Mouse (Mus musculus) hematopoietic stem cell, adult 5-6 weeks (primary cell): ENCODE data around the gene Gys1. TPM values are rescaled to one million over a fixed set of nuclear protein-coding genes. Genes with fewer than 3 reads are reported as not detected.
A peak's percentile ranks its signal among the peaks of the same experiment; 100 is the strongest.

Source experiments
- ATAC-seq, 2 experiments: fragments of 125-278 bp in 1 of 2; replicated peaks in 1 of 2; 2 replicates each; pipeline ENCODE4 v1.8.0; 2016 to 2017; ENCODE audit warnings: inconsistent platforms in 2 of 2, mild to moderate bottlenecking in 2 of 2, moderate number of reproducible peaks in 2 of 2, low read depth in 1 of 2, moderate TSS enrichment in 1 of 2; ENCODE audit not compliant: low FRiP score in 2 of 2, poor library complexity in 2 of 2, severe bottlenecking in 2 of 2, insufficient read depth in 1 of 2, low TSS enrichment in 1 of 2
- total RNA-seq: library from RNA; stranded (forward); fragments of 172-1452, 232-1000 nt; gene quantifications from 2 replicates; pipeline ENCODE4 v1.2.3, GENCODE M21; 2017

Gys1 gene
- total RNA-seq, 1 experiment from 2014 or later = 8.5 TPM

DNA sequence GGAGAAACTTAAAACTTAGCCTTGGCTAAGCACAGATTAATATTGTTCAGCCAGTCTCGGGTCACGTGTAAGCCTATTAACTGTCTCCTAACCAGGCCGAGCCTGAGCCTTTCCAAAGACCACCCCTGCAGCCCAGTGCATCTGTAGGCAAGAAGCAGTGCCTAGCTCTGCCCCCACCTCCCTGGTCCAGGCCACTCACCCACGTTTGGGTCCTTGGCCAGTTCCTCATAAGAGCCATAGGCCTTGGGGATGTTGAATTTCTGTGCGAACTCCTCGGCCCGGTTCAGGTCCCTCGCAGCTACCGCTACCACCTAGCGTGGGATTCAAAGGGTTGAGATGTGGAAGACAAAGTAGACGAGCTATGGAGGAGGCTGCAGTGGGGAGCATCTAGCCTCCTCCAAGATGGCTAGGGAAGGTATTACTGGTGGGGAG, 53.2 kb downstream of the Gys1 start:
- ATAC-seq = 0 out of 4 replicates have a peak, but pooled peaks of 1 of the 2 experiments have one; percentile 2

- ATAC-seq = peak; percentile 58 to 80
These were observed 53.9 kb downstream of the Gys1 start, which contains the start of gene Dhdh for GRCm38 (mm10) chr7:45488293-45489204. Gene Dhdh (minus strand): TSS chr7:45488805.

- no peak for ATAC-seq
These were observed 54.9 kb downstream of the Gys1 start for GRCm38 (mm10) chr7:45489578-45489977.

DNA sequence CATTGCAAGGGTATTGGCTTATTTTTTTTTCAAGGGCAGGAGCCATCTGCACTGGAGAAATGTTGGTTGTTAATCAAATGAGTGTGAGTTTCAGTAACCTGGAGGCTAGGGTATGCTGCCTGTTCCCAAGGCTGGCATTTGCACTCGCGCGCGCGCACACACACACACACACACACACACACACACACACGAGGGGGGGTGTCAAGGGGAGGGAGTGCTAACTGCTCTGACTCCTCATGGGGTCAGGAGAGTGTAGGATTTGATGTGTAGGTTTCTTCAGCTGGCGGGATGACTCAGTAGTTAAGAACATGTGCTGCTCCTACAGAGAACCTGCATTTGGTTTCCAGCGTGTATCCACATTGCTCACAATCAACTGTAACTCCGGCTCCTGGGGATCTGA, 56.2 kb downstream of the Gys1 start:
- ATAC-seq = no peak

- ATAC-seq = peak in 1 of 2 experiments; percentile 48; a peak in 1 of 4 replicates
These were observed 56.6 kb downstream of the Gys1 start for GRCm38 (mm10) chr7:45491264-45491663.

GRCm38 (mm10) chr7:45492225-45492844, 57.7 kb downstream of the Gys1 start:
- no peak for ATAC-seq

DNA sequence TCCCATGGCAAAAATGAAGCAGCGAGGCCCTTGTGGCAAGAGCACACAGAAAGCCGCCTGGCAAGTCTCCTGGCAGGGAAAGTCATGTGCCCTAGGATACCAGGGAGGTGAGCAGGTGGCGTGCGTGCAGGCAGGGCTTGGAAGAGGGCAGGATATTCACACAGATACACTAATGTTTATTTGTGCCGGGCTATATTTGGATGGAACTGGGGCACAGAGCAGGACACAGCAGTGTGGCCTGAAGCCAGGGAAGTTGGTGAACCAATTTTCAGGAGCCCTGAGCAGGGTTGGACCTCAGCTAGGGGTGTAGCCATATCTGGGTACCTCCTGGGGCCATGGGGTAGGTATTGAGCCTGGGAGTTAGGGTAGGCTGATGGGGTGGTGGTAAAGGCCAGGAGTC, 58.3 kb downstream of the Gys1 start:
- no peak for ATAC-seq

DNA sequence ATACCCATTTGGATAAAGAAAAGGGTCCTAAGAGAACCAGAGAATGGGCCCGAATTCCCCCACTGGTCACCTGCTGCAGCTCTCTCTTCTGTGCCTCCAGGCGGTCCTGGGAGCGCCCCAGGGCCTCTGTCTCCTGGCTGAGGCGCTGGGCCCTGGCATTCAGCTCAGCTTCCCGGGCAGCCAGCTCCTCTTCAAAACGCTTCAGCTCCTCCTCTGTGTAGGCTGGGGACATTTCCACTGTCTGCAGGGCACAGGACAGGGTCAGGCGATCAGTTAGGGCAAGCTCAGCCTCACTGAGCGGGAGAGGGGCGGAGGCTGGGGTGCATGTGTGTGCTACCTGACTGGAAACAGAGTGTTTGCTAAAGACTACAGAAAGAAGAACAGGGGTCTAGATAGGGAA, 59.9 kb downstream of the Gys1 start:
- ATAC-seq = no peak

DNA sequence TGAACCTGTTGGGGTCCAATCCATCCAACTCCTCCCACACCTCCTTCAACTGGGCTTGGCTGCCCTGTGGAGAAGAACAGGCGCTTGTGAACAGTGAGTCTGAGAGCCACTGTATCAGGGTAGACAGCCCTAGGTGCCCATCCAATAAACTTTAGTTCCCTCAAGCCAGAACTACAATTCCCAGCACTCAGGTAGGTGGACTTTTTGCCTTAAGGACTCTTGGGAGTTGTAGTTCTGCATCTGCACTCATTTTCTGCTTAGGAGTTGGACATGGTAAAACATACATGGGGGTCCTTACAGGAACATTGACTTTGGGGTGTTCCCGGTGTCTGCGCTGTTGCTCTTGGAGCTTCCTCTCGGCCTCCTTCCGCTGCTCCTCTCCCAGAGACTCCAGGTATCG, 63.8 kb downstream of the Gys1 start:
- ATAC-seq = no peak

Other genes starting within 250 kb of the Gys1 start
- gene Ccdc155, start 230.0 kb upstream of the Gys1 start, total RNA-seq = 0.60 and 0.75 TPM in 2 replicates
- 37.0 TPM in 2 replicates for gene Dkkl1, start 222.7 kb upstream of the Gys1 start, total RNA-seq
- 5.1 and 9.9 TPM in 2 replicates for gene Tead2, start 219.1 kb upstream of the Gys1 start, total RNA-seq
- 76.4 and 103 TPM in 2 replicates for gene Cd37, start 195.7 kb upstream of the Gys1 start, total RNA-seq
- gene Slc6a16, start 193.8 kb upstream of the Gys1 start, total RNA-seq = not detected in 2 replicates
- 0.19 TPM in 1 of 2 replicates, not detected in the other for gene Slc6a21, start 157.3 kb upstream of the Gys1 start, total RNA-seq
- 3.2 and 10.8 TPM in 2 replicates for gene Trpm4, start 101.1 kb upstream of the Gys1 start, total RNA-seq
- gene Hrc, start 99.6 kb upstream of the Gys1 start, total RNA-seq = not detected in 2 replicates
- not detected in 2 replicates for gene Ppfia3, start 67.8 kb upstream of the Gys1 start, total RNA-seq
- gene Lin7b, start 64.3 kb upstream of the Gys1 start, total RNA-seq = 3.2 TPM in 1 of 2 replicates, not detected in the other
- gene Snrnp70, start 39.1 kb upstream of the Gys1 start, total RNA-seq = 498 and 589 TPM in 2 replicates
- gene Kcna7, start 29.2 kb upstream of the Gys1 start, total RNA-seq = not detected in 2 replicates
- gene Ntf5, start 21.1 kb upstream of the Gys1 start, total RNA-seq = 0.79 TPM in 1 of 2 replicates, not detected in the other
- not detected in 2 replicates for gene Lhb, start 14.0 kb upstream of the Gys1 start, total RNA-seq
- gene Ruvbl2, start 3.3 kb downstream of the Gys1 start, total RNA-seq = 134 and 137 TPM in 2 replicates
- gene Ftl1, start 25.0 kb downstream of the Gys1 start, total RNA-seq = 599 and 753 TPM in 2 replicates
- 18.0 and 28.0 TPM in 2 replicates for gene Bax, start 32.1 kb downstream of the Gys1 start, total RNA-seq
- gene Tulp2, start 47.0 kb downstream of the Gys1 start, total RNA-seq = not detected in 2 replicates
- not detected in 2 replicates for gene Gm45808, start 52.0 kb downstream of the Gys1 start, total RNA-seq
- gene Dhdh, start 54.0 kb downstream of the Gys1 start, total RNA-seq = 16.9 and 21.6 TPM in 2 replicates
- gene Nucb1, start 75.6 kb downstream of the Gys1 start, total RNA-seq = 255 and 378 TPM in 2 replicates
- gene Ppp1r15a, start 91.4 kb downstream of the Gys1 start, total RNA-seq = 267 and 291 TPM in 2 replicates
- 0.31 and 3.1 TPM in 2 replicates for gene Plekha4, start 91.5 kb downstream of the Gys1 start, total RNA-seq
- not detected in 2 replicates for gene Hsd17b14, start 120.0 kb downstream of the Gys1 start, total RNA-seq
- 16.4 and 20.9 TPM in 2 replicates for gene Bcat2, start 135.3 kb downstream of the Gys1 start, total RNA-seq
- not detected in 2 replicates for gene Fgf21, start 180.6 kb downstream of the Gys1 start, total RNA-seq
- gene Fut1, start 182.4 kb downstream of the Gys1 start, total RNA-seq = 0.25 TPM in 1 of 2 replicates, not detected in the other
- gene Izumo1, start 187.0 kb downstream of the Gys1 start, total RNA-seq = not detected in 2 replicates
- gene Rasip1, start 192.6 kb downstream of the Gys1 start, total RNA-seq = 0.94 TPM in 1 of 2 replicates, not detected in the other
- not detected in 2 replicates for gene Mamstr, start 205.1 kb downstream of the Gys1 start, total RNA-seq
- gene Fut2, start 231.6 kb downstream of the Gys1 start, total RNA-seq = not detected in 2 replicates
- not detected in 2 replicates for gene Ntn5, start 249.2 kb downstream of the Gys1 start, total RNA-seq